Mouse (Mus musculus) kidney, adult 11 months (tissue): Measurements from ENCODE around the gene Cks1b.

Experiments
- DNase-seq: peaks from one replicate; pipeline ENCODE4 v3.0.0; 2022

Gene Cks1b

GRCm38 (mm10) chr3:89425141-89425525 is 7.0 kb upstream of the Cks1b start:
- DNase-seq: no peak

GRCm38 (mm10) chr3:89424416-89425140 is 6.4 kb upstream of the Cks1b start:
- no peak for DNase-seq

GRCm38 (mm10) chr3:89422556-89423205 is 4.5 kb upstream of the Cks1b start:
- DNase-seq: no peak

- DNase-seq: no peak
These were observed 3.8 kb upstream of the Cks1b start for GRCm38 (mm10) chr3:89421810-89422473.

GRCm38 (mm10) chr3:89421002-89421774 is 3.0 kb upstream of the Cks1b start:
- DNase-seq: peak; percentile 81

GRCm38 (mm10) chr3:89420421-89420820 is 2.2 kb upstream of the Cks1b start:
- DNase-seq: no peak

- DNase-seq: no peak
These were observed 1.8 kb upstream of the Cks1b start for GRCm38 (mm10) chr3:89419981-89420380.

GRCm38 (mm10) chr3:89419571-89419970 is 1.4 kb upstream of the Cks1b start:
- peak; percentile 60 for DNase-seq

GRCm38 (mm10) chr3:89418861-89419250 is 673 bp upstream of the Cks1b start:
- peak; percentile 78 for DNase-seq

GRCm38 (mm10) chr3:89417840-89418169 is 378 bp downstream of the Cks1b start:
- DNase-seq: no peak

- DNase-seq: no peak
These were observed 1.1 kb downstream of the Cks1b start for GRCm38 (mm10) chr3:89417131-89417530.

GRCm38 (mm10) chr3:89416158-89416557 is 2.0 kb downstream of the Cks1b start:
- no peak for DNase-seq

GRCm38 (mm10) chr3:89411490-89412393 is 6.4 kb downstream of the Cks1b start, which contains the start of gene Flad1:
Flad1 (minus strand) TSS chr3:89411870.
- DNase-seq: peak; percentile 99

- DNase-seq: no peak
These were observed 7.3 kb downstream of the Cks1b start for GRCm38 (mm10) chr3:89410864-89411263.

- no peak for DNase-seq
These were observed 8.5 kb downstream of the Cks1b start for GRCm38 (mm10) chr3:89409701-89410100.

- no peak for DNase-seq
These were observed 9.7 kb downstream of the Cks1b start for GRCm38 (mm10) chr3:89408448-89408847.

GRCm38 (mm10) chr3:89406887-89407286 is 11.3 kb downstream of the Cks1b start:
- no peak for DNase-seq

GRCm38 (mm10) chr3:89402693-89403092 is 15.5 kb downstream of the Cks1b start, which contains the start of gene Lenep:
Lenep (minus strand) TSS chr3:89402793.
- no peak for DNase-seq

GRCm38 (mm10) chr3:89401329-89401728 is 16.9 kb downstream of the Cks1b start:
- no peak for DNase-seq

- no peak for DNase-seq
These were observed 21.6 kb downstream of the Cks1b start for GRCm38 (mm10) chr3:89396654-89397005.

- peak; percentile 74 for DNase-seq
These were observed 22.2 kb downstream of the Cks1b start for GRCm38 (mm10) chr3:89395806-89396653.
